Mouse (Mus musculus): ENCODE data around the gene Nxf7.
"Not testable (repeated sequence)": the region's sequence is repeated elsewhere in the genome, so short reads cannot be mapped to it uniquely, and the experiment has no call there.

Gene Nxf7

GRCm38 (mm10) chrX:135598677-135599076 is at the start of gene Nxf7:
TSS of gene Nxf7 (minus strand) at chrX:135598777.
- no peak for DNase-seq

GRCm38 (mm10) chrX:135627605-135628004 is 29.0 kb upstream of the Nxf7 start, which contains the start of gene Prame:
TSS of gene Prame (minus strand) at chrX:135627705.
- DNase-seq: no peak

GRCm38 (mm10) chrX:135601298-135602029 is 2.9 kb upstream of the Nxf7 start:
- peak in 1 of 2 experiments; percentile 10 for DNase-seq

- no peak for DNase-seq
Measured at GRCm38 (mm10) chrX:135598096-135598495, 481 bp downstream of the Nxf7 start.

GRCm38 (mm10) chrX:135576412-135576811 is 22.2 kb downstream of the Nxf7 start:
- DNase-seq: no peak

- not testable (repeated sequence) for DNase-seq
Measured at GRCm38 (mm10) chrX:135574958-135575628, 23.5 kb downstream of the Nxf7 start.

GRCm38 (mm10) chrX:135574261-135574957 is 24.2 kb downstream of the Nxf7 start:
- DNase-seq: peak; percentile 17 to 33

GRCm38 (mm10) chrX:135569467-135569866 is 29.1 kb downstream of the Nxf7 start:
- DNase-seq: peak; percentile 24 to 43

- DNase-seq: peak in 1 of 2 experiments; percentile 10
Measured at GRCm38 (mm10) chrX:135564934-135565333, 33.6 kb downstream of the Nxf7 start.

- DNase-seq: no peak
Measured at GRCm38 (mm10) chrX:135562841-135563240, 35.7 kb downstream of the Nxf7 start.

GRCm38 (mm10) chrX:135561693-135562092 is 36.9 kb downstream of the Nxf7 start:
- DNase-seq: not testable (repeated sequence)

GRCm38 (mm10) chrX:135560933-135561332 is 37.6 kb downstream of the Nxf7 start:
- DNase-seq: peak; percentile 7 to 23

GRCm38 (mm10) chrX:135559665-135560064 is 38.9 kb downstream of the Nxf7 start:
- DNase-seq: not testable (repeated sequence)
